8 mouse cellular contexts compared by ENCODE assay signal in the genomic region with DNA sequence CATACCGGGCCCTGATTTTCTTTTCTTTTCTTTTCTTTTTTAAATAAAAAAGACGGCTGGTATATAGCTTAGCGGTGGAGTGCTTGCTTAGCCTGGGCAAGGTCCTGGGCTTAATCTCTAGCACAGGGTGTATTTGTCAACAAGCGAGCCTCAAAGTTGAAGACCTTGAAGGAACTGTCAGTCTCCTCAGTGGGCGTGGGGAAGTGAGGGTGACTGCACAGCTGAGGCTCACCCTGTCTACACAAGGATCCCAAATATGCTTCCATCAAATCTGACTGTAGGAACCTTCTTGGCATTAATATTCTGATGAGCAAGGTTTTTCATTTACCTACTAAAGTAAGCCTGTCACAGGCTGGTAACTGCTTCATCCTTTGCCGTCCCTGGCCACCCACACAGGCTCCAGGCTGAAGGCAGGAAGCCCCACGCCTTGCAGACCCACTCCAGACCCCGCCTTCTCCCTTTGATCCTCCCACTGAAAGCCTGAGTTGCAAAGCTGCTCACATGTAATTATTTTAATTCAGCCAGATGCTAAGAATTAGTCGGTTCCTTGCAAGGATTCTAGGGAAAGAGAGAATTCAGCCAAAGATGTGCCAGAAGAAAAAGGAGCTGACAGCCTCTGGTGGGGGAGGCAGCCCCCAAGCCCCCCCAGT. TPM values are rescaled to one million over a fixed set of nuclear protein-coding genes. Genes with fewer than 3 reads are reported as not detected.
A peak's percentile ranks its signal among the peaks of the same experiment; 100 is the strongest.
DNase-seq lines count a peak whose midpoint lies in the region; ATAC-seq and TF ChIP-seq lines count a peak whose summit lies in the region.

No protein-coding gene starts in this region.

- 7% methylated on average over 9 of the region's 9 CpGs for WGBS in forebrain, embryonic 11.5 days
- 48% methylated on average over 9 of the region's 9 CpGs for WGBS in thymus, adult 2 months

- H3K4me1 ChIP-seq in forebrain, embryonic 11.5 days (replicated peaks; ENCODE audit: control insufficient read depth, insufficient read depth, low read length), result peaks cover 10% of the 10 kb centered on the region
- peaks cover 8% of the 10 kb centered on the region for H3K4me1 ChIP-seq in thymus, adult 2 months (replicated peaks; ENCODE audit: control insufficient read depth, insufficient read depth, low read length)

- intact Hi-C loops in left cerebral cortex, postnatal 36 days (cut with DNase I), result no loop called here

- H3K4me2 ChIP-seq in forebrain, embryonic 11.5 days (ENCODE audit: low read depth, low read length, severe bottlenecking), result 0 out of 2 replicates have a peak overlapping the region, but pooled peaks have one; percentile 11

- no peak for TF ChIP-seq POLR2A in thymus, adult 2 months (IDR thresholded peaks at IDR 0.05; ENCODE audit: control insufficient read depth, extremely low read depth, insufficient read depth, low read length, poor library complexity)

- H3K36me3 ChIP-seq in forebrain, embryonic 11.5 days (ENCODE audit: control insufficient read depth, insufficient read depth, low read length), result no peaks in the 10 kb centered on the region
- no peaks in the 10 kb centered on the region for H3K36me3 ChIP-seq in thymus, adult 2 months (ENCODE audit: control insufficient read depth, insufficient read depth, low read length)

- no peak for TF ChIP-seq CTCF in thymus, adult 2 months (IDR thresholded peaks at IDR 0.05; ENCODE audit: borderline replicate concordance, control insufficient read depth, extremely low read depth, insufficient read depth, low read length, poor library complexity)

- no peak overlapping the region for H3K27ac ChIP-seq in forebrain, embryonic 11.5 days (ENCODE audit: low read depth, low read length)
- H3K27ac ChIP-seq in thymus, adult 2 months (ENCODE audit: control insufficient read depth, insufficient read depth, low read length), result no peak overlapping the region

- no peaks in the 10 kb centered on the region for H3K9me3 ChIP-seq in forebrain, embryonic 11.5 days (ENCODE audit: control insufficient read depth, low read length)

- H3K9ac ChIP-seq in forebrain, embryonic 11.5 days (ENCODE audit: low read length), result no peak overlapping the region; the same call in 1 of the 2 replicates

- peak; percentile 38 for DNase-seq in ovary, postnatal 14 days (ENCODE audit: low spot score)
- DNase-seq in ovary, postnatal 36 days (ENCODE audit: low spot score), result no peak
- DNase-seq in forebrain, embryonic 11.5 days (ENCODE audit: low spot score), result peak; percentile 71
- peak; percentile 24 to 47 for DNase-seq in left cerebral cortex, postnatal 36 days (ENCODE audit: low spot score in 2 of 2)
- DNase-seq in thymus, adult 2 months, result peak; percentile 66
- DNase-seq in gastrocnemius, adult 18-20 months (ENCODE audit: low spot score), result no peak

- no peak for ATAC-seq in forebrain, embryonic 11.5 days (replicated peaks; ENCODE audit: low FRiP score)
- no peak for ATAC-seq in megakaryocyte-erythroid progenitor cell, adult 5-6 weeks (replicated peaks; ENCODE audit: low FRiP score, low TSS enrichment, poor library complexity, severe bottlenecking)
- no peak for ATAC-seq in granulocyte monocyte progenitor cell, adult 5-6 weeks (replicated peaks; ENCODE audit: poor library complexity, severe bottlenecking)

- H3K4me3 ChIP-seq in forebrain, embryonic 11.5 days (ENCODE audit: low read depth, low read length), result no peak overlapping the region
- H3K4me3 ChIP-seq in thymus, adult 2 months (ENCODE audit: control insufficient read depth, insufficient read depth, low read length), result no peak overlapping the region

- no peaks in the 10 kb centered on the region for H3K27me3 ChIP-seq in forebrain, embryonic 11.5 days (ENCODE audit: control insufficient read depth, insufficient read depth, low read length)
- H3K27me3 ChIP-seq in thymus, adult 2 months (ENCODE audit: control insufficient read depth, insufficient read depth, low read length), result no peaks in the 10 kb centered on the region

RNA-seq across cellular contexts. Expression of a gene that starts 38.7 kb away (rescaled TPM):
- polyA plus RNA-seq in forebrain, embryonic 11.5 days (2014; fragmentation: Nextera tagmentation; extraction: Ambion mirVana), result 5.5 and 6.8 TPM in 2 replicates
- 100 to 1,000 TPM; 146 to 155 TPM for total RNA-seq in left cerebral cortex, postnatal 36 days (2021)
- 4.6 and 5.0 TPM in 2 replicates for polyA plus RNA-seq in thymus, adult 2 months (2012; rRNA removed)
- total RNA-seq in megakaryocyte-erythroid progenitor cell, adult 5-6 weeks (2014; fragmentation: Nextera tagmentation), result 0.17 TPM in 1 of 2 replicates, not detected in the other
- total RNA-seq in megakaryocyte-erythroid progenitor cell, adult 5-6 weeks (2017), result 0.38 TPM in 1 of 2 replicates, not detected in the other
- 5.9 and 6.3 TPM in 2 replicates for total RNA-seq in granulocyte monocyte progenitor cell, adult 5-6 weeks (2014; fragmentation: Nextera tagmentation)
- 1.7 and 14.3 TPM in 2 replicates for total RNA-seq in granulocyte monocyte progenitor cell, adult 5-6 weeks (2017)
- total RNA-seq in gastrocnemius, adult 18-20 months (2021), result not detected

Comparison
In these comparisons a context has a peak if more than half of its experiments do, and no peak if none do; other contexts are left out.
1. DNase-seq: peak in ovary, postnatal 14 days (single experiment), forebrain, embryonic 11.5 days (single experiment), left cerebral cortex, postnatal 36 days (2 of 2) and thymus, adult 2 months (single experiment); none in ovary, postnatal 36 days (single experiment) and gastrocnemius, adult 18-20 months (single experiment).
2. RNA of a gene that starts 38.7 kb away (total RNA-seq): 146 to 155 TPM in left cerebral cortex, postnatal 36 days; 1.7 to 14.3 TPM in granulocyte monocyte progenitor cell, adult 5-6 weeks, 0.17 to 0.38 TPM in megakaryocyte-erythroid progenitor cell, adult 5-6 weeks and not detected in gastrocnemius, adult 18-20 months; every median in the first group is over 4 times any median in the second.